Mouse (Mus musculus): ENCODE measurements around the gene Cacng5.

- peak; percentile 44 for TF ChIP-seq CTCF (IDR thresholded peaks at IDR 0.05; ENCODE audit: low read depth)
- TF ChIP-seq EP300 (IDR thresholded peaks at IDR 0.05; ENCODE audit: low read depth) = no peak
These were observed 14.4 kb downstream of the Cacng5 start for GRCm38 (mm10) chr11:107900470-107900869.

All from liver, embryonic 14.5 days (tissue).